Mouse (Mus musculus): Measurements from ENCODE around the gene Rnf157. TPM values are rescaled to one million over a fixed set of nuclear protein-coding genes. Genes with fewer than 3 reads are reported as not detected.

Gene Rnf157
- total and polyA plus RNA-seq, 3 experiments = 8.7 to 39.3 (median 10.9) TPM

DNA sequence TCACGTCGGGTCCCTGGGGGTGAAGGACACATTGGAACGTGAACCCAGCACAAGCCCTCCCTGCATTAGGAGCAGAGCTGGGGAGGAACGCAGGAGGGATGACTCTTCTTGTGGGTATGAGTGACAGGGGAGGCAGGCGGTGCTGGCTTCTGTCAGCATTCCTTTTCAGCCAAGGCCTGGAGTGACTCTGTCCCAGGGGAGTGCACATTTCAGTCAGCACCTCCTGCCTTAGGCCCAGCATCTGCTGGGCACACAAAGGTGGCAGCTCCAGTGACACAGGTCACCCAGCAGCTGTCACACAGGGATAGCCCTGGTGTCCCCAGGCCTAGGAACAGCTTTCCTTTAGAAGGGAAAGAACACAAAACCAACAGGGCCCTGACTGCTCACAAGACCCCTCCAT is 64.9 kb downstream of the Rnf157 start:
- no peaks in the 10 kb centered on the region for H3K9me3 ChIP-seq (replicated peaks; ENCODE audit: low read length)
- peaks cover 53 to 62% of the 10 kb centered on the region in 2 experiments for H3K36me3 ChIP-seq (replicated peaks in 1 of 2; ENCODE audit: control insufficient read depth in 1 of 2, insufficient read depth in 1 of 2, low read length in 1 of 2)
- H3K9ac ChIP-seq (ENCODE audit: insufficient read depth, low read depth) = no peak overlapping the region
- H3K27me3 ChIP-seq (replicated peaks) = no peaks in the 10 kb centered on the region
- no peak for DNase-seq (ENCODE audit: extremely low read depth)
- in situ Hi-C loops (cut with MboI; ENCODE audit: low pct_ligation_motif_present, low pct_unique_long_range_greater_than_20kb, low sequenced_read_pairs) = no loop called here
- H3K4me1 ChIP-seq (ENCODE audit: control insufficient read depth in 1 of 2, insufficient read depth in 2 of 2) = peaks cover 6 to 21% of the 10 kb centered on the region in 2 experiments
- H3K4me3 ChIP-seq (replicated peaks in 1 of 3; ENCODE audit: low read depth in 2 of 3, low read length in 2 of 3, poor library complexity in 1 of 3) = no peak overlapping the region
- dilution Hi-C loops (cut with MboI; ENCODE audit: extremely low pct_ligation_motif_present, extremely low pct_unique_long_range_greater_than_20kb, low sequenced_read_pairs) = no loop called here
- H3K79me2 ChIP-seq (replicated peaks; ENCODE audit: control insufficient read depth, extremely low read depth, insufficient read depth, poor library complexity, severe bottlenecking) = no peaks in the 10 kb centered on the region
- no peak overlapping the region for H3K4me2 ChIP-seq (ENCODE audit: insufficient read depth, low read depth, poor library complexity, severe bottlenecking)
- TF ChIP-seq MAZ (IDR thresholded peaks at IDR 0.05; ENCODE audit: low read depth, low read length) = no peak
- TF ChIP-seq JUND (conservative IDR thresholded peaks at IDR 0.05; ENCODE audit: low read depth, low read length) = no peak
- no peak for TF ChIP-seq ZNF384 (IDR thresholded peaks at IDR 0.05; ENCODE audit: low read depth, low read length)
- no peak for TF ChIP-seq USF2 (conservative IDR thresholded peaks at IDR 0.05; ENCODE audit: low read depth, low read length)
- TF ChIP-seq ETS1 (conservative IDR thresholded peaks at IDR 0.05; ENCODE audit: low read depth, low read length) = no peak
- TF ChIP-seq TCF12 (IDR thresholded peaks at IDR 0.05; ENCODE audit: low read depth, low read length) = no peak
- no peak for TF ChIP-seq UBTF (IDR thresholded peaks at IDR 0.05; ENCODE audit: low read depth, low read length)
- no peak for TF ChIP-seq ZC3H11A (IDR thresholded peaks at IDR 0.05; ENCODE audit: low read depth, low read length)
- TF ChIP-seq JUN (IDR thresholded peaks at IDR 0.05; ENCODE audit: insufficient read depth, low read depth, low read length) = no peak
- no peak overlapping the region for H3K27ac ChIP-seq (ENCODE audit: insufficient read depth, low read depth)

DNA sequence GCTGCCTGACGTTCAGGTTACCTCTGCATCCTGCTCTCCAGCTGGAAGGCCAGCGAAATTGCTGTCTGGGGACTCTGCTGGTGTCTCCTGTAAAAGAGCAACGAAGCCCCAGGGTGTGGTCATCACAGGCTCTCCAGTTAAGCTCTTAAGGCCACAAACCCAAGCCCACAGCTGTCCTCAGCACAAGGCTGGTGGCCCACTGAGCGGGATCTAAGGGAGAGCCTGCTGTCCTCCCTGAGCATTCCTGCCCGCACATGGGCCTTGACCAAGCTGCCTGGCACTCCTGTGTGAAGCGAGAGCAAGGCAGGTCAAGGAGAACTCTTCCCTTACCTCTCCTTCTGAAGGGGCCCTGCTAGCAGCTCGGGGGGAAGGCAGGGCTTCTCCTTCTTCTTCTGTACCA is 65.8 kb downstream of the Rnf157 start:
- Histone ChIP-seq H3K4me2 (ENCODE audit: insufficient read depth, low read depth, poor library complexity, severe bottlenecking) (no peak overlapping the region), H3K9me3 (replicated peaks; ENCODE audit: low read length) (no peaks in the 10 kb centered on the region), H3K4me1 (ENCODE audit: control insufficient read depth in 1 of 2, insufficient read depth in 2 of 2) (peaks cover 8 to 25% of the 10 kb centered on the region in 2 experiments), H3K27me3 (replicated peaks) (no peaks in the 10 kb centered on the region), H3K9ac (ENCODE audit: insufficient read depth, low read depth) (no peak overlapping the region), H3K79me2 (replicated peaks; ENCODE audit: control insufficient read depth, extremely low read depth, insufficient read depth, poor library complexity, severe bottlenecking) (no peaks in the 10 kb centered on the region), H3K27ac (ENCODE audit: insufficient read depth, low read depth) (no peak overlapping the region), H3K36me3 (replicated peaks in 1 of 2; ENCODE audit: control insufficient read depth in 1 of 2, insufficient read depth in 1 of 2, low read length in 1 of 2) (peaks cover 62 to 70% of the 10 kb centered on the region in 2 experiments), H3K4me3 (replicated peaks in 1 of 3; ENCODE audit: low read depth in 2 of 3, low read length in 2 of 3, poor library complexity in 1 of 3) (no peak overlapping the region)
- no peak for DNase-seq (ENCODE audit: extremely low read depth)
- in situ Hi-C loops (cut with MboI; ENCODE audit: low pct_ligation_motif_present, low pct_unique_long_range_greater_than_20kb, low sequenced_read_pairs) = no loop called here
- dilution Hi-C loops (cut with MboI; ENCODE audit: extremely low pct_ligation_motif_present, extremely low pct_unique_long_range_greater_than_20kb, low sequenced_read_pairs) = no loop called here
- TF ChIP-seq KAT2A (IDR thresholded peaks at IDR 0.05; ENCODE audit: insufficient replicate concordance, low read length) = no peak
- no peak for TF ChIP-seq CTCF (conservative IDR thresholded peaks at IDR 0.05 in 1 of 2, IDR thresholded peaks at IDR 0.05 in 1 of 2; ENCODE audit: low read depth in 2 of 2, low read length in 2 of 2)
- no peak for TF ChIP-seq UBTF (IDR thresholded peaks at IDR 0.05; ENCODE audit: low read depth, low read length)

DNA sequence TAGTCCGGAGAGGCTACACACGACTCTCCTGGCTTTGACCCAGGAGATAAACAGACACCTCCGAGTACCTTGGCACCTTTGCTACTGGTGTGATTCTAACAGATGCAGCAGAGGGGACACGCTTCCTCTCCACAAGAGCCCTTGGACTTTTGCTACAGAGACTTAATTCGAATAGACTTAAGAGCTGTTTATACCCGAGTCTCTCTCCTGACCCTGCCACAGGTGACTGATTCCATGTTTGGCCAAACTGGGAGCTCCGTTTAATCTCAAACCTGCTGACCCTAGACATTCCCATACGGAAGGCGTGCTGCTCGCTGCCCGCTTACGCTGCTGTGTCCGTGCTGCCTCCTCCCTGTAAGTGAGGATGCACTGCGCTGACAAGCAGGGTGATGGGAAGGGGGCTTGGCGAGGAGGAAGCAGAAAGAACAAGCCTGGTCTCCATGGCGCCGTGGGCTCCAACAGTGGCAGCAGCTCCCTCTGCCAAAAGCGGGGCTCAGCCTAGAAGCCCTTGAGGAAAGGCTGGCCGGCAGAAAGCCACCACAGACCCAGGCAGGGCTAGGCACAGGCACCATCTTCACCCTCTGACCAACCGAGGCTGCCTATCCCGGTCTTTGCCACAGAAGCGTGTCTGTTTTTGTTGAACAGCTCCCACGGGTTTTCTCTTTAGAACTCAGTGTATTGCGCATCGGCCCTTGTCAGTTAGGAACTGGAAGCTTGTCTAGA is 70.6 kb downstream of the Rnf157 start:
- in situ Hi-C loops (cut with MboI; ENCODE audit: low pct_ligation_motif_present, low pct_unique_long_range_greater_than_20kb, low sequenced_read_pairs) = no loop called here
- H3K4me2 ChIP-seq (ENCODE audit: insufficient read depth, low read depth, poor library complexity, severe bottlenecking) = no peak overlapping the region
- no peak overlapping the region for H3K4me3 ChIP-seq (replicated peaks in 1 of 3; ENCODE audit: low read depth in 2 of 3, low read length in 2 of 3, poor library complexity in 1 of 3)
- H3K9me3 ChIP-seq (replicated peaks; ENCODE audit: low read length) = no peaks in the 10 kb centered on the region
- no peaks in the 10 kb centered on the region for H3K27me3 ChIP-seq (replicated peaks)
- dilution Hi-C loops (cut with MboI; ENCODE audit: extremely low pct_ligation_motif_present, extremely low pct_unique_long_range_greater_than_20kb, low sequenced_read_pairs) = no loop called here
- no peak for TF ChIP-seq ZNF384 (IDR thresholded peaks at IDR 0.05; ENCODE audit: low read depth, low read length)
- no peak for TF ChIP-seq TBP (conservative IDR thresholded peaks at IDR 0.05; ENCODE audit: low read depth, low read length)
- TF ChIP-seq EP300 (IDR thresholded peaks at IDR 0.05; ENCODE audit: low read length) = no peak
- no peak for TF ChIP-seq MAFK (IDR thresholded peaks at IDR 0.05; ENCODE audit: insufficient replicate concordance, low read length)
- TF ChIP-seq MXI1 (IDR thresholded peaks at IDR 0.05; ENCODE audit: low read depth, low read length) = no peak
- no peak for TF ChIP-seq ELF1 (IDR thresholded peaks at IDR 0.05; ENCODE audit: low read depth, low read length)
- TF ChIP-seq POLR2AphosphoS2 (IDR thresholded peaks at IDR 0.05; ENCODE audit: low read depth, low read length) = no peak
- no peak for TF ChIP-seq HCFC1 (IDR thresholded peaks at IDR 0.05; ENCODE audit: low read depth, low read length)
- no peak for TF ChIP-seq IRF4 (IDR thresholded peaks at IDR 0.05; ENCODE audit: low read depth, low read length)
- TF ChIP-seq SIN3A (IDR thresholded peaks at IDR 0.05; ENCODE audit: low read length) = no peak
- TF ChIP-seq POLR2A (IDR thresholded peaks at IDR 0.05; ENCODE audit: low read depth, low read length) = no peak
- no peak for TF ChIP-seq BHLHE40 (IDR thresholded peaks at IDR 0.05; ENCODE audit: low read depth, low read length)
- TF ChIP-seq MYC (IDR thresholded peaks at IDR 0.05; ENCODE audit: low read depth, low read length) = no peak
- TF ChIP-seq CTCF (conservative IDR thresholded peaks at IDR 0.05 in 1 of 2, IDR thresholded peaks at IDR 0.05 in 1 of 2; ENCODE audit: low read depth in 2 of 2, low read length in 2 of 2) = no peak
- no peak for TF ChIP-seq NELFE (IDR thresholded peaks at IDR 0.05; ENCODE audit: low read depth, low read length)
- TF ChIP-seq GABPA (IDR thresholded peaks at IDR 0.05; ENCODE audit: insufficient replicate concordance, low read depth, low read length) = no peak
- no peak for TF ChIP-seq ZKSCAN1 (IDR thresholded peaks at IDR 0.05; ENCODE audit: borderline replicate concordance, low read depth, low read length)
- H3K4me1 ChIP-seq (ENCODE audit: control insufficient read depth in 1 of 2, insufficient read depth in 2 of 2) = peaks cover 10 to 51% of the 10 kb centered on the region in 2 experiments
- H3K79me2 ChIP-seq (replicated peaks; ENCODE audit: control insufficient read depth, extremely low read depth, insufficient read depth, poor library complexity, severe bottlenecking) = no peaks in the 10 kb centered on the region
- no peak overlapping the region for H3K27ac ChIP-seq (ENCODE audit: insufficient read depth, low read depth)
- no peak for DNase-seq (ENCODE audit: extremely low read depth)
- no peak overlapping the region for H3K9ac ChIP-seq (ENCODE audit: insufficient read depth, low read depth)
- H3K36me3 ChIP-seq (replicated peaks in 1 of 2; ENCODE audit: control insufficient read depth in 1 of 2, insufficient read depth in 1 of 2, low read length in 1 of 2) = peaks cover 48 to 55% of the 10 kb centered on the region in 2 experiments

All from CH12.LX (cell line).